Mouse (Mus musculus): Measurements from ENCODE around the gene Abr. TPM values are rescaled to one million over a fixed set of nuclear protein-coding genes. Genes with fewer than 3 reads are reported as not detected.

Gene Abr
- total RNA-seq, 1 experiment from 2014 or later = 44.2 TPM

DNA sequence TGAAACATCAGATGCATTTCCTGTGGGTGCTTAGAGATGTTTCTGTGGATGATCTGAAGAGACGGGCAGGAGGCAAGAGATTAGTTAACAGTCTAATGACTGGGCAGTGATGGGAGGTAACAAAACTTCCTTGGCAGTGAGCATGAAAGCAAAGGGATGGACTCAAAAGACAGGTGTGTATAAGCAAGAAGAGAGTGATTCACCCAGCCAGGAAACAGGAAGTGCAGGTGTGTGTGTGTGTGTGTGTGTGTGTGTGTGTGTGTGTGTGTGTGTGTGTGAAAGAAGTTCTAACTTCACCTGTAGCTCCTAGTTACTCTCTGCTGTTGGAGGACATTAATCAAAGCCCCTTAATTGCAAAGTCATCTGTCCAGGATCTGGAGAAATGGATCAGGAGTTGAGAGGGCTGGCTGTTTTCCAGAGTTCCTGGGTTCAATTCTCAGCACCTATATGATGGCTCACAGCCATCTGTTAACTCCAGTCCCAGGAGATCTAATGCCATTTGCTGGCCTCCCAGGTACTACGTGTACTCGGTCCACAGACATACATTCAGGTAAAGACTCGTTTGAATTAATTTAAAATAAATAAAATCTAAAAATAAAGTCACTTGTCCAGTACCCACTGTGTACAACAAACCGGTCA is 216.4 kb downstream of the Abr start:
- no peak for DNase-seq

DNA sequence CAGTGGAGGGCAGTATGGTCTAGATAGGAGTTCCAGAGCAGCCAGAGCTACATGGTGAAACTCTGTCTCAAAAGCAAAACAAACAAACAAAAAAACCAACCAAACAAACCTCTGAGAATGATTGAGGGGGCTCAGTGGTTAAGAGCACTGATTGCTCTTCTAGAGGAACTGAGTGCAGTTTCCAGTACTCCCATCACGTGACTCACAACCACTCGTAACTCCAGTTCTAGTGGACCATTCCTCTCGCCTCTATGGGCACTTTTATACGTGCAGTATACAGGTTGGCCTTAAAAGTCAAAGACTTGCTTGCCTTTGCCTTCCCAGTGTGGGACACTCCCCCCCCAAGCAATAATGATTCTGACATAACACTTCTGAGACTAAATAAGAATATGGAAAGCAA is 217.0 kb downstream of the Abr start:
- DNase-seq = no peak

DNA sequence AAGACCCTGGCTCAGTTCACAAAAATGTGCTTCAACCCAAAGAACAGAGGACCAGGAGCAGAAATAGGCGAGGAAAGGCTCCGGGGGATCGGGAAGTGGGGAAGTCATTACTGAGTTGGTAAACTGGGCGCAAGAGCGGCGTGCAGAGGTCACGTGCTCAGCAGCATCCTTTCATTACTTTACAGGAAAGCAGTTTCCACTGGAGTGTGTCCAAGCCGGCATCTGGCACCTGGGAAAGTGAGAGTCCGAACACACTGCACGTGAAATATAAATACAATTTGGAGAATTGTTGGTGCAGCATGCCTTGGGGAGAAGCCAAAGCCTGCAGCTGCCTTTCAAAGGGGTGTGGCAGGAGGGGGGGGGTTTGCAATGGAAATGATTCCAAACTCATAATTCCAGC is 220.7 kb downstream of the Abr start:
- no peak for DNase-seq

DNA sequence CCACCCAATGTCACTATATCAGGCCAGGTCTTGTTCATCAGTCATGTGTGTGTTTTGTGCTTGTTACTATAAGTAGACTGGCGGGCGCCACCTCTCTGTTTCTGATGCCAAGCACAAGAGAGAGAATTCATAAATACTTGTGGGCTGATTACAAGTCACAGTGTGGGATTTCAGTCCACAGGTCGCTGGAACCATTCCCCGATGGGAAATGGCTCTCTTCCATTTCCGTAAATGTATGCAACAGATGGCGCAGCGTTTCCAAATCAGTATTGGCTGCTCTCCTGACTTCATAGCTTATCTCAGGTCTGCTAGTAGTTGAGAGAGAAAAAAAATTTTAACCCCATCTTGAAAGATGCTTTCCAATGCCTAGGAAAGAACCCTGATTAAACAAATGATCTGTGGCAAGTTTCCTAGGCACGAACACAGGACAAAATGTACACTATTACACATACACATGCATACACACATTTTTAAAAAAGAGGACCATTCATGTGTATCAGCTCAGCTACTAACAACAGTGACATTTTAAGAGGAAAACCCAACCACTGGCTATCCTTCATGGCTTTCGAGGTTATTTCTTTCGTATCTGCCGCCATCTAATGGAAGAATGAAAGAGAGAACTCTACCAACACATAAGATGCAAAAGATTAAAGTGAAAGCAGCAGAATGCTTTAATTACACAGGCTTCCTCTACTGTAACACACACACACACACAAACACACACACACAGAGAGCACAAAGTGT is 222.4 kb downstream of the Abr start:
- peak; percentile 49 for DNase-seq

DNA sequence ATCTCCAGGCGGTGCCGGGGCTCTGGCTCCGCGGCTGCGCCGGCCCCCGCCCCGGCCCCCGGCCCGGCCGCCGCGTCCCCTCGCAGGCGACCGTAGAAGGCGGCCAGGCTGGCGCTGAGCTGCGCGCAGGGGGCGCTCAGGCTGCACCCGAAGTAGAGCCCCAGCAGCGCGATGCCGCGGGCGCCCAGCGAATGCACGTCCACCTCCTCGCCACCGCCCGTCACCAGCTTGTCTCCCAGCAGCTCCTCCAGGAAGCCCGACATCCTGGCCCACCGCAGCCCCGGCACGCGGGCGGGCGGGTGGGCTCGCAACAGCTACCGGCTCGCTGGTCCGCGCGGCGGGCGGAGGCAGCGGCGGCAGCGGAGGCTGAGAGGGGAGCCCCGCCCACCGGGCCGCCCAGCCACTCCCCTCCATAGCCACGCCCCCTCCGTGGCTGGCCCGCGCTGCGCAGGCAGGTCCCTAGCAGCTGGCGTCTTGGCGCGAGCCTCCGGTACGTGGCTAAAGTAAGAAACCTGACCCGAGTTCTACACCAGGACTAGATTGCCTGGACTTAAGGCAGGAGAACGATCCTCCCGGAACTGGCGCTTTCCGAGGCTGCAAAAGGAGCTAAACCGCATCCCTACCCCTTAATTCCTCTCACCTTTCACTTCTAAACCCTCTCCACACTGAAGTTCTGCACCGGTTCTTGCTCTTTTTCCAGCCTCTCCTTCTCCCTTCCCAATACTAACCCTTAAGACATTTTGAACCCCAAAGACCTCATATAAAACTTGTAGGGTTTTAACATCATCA is 223.1 kb downstream of the Abr start, which contains the start of gene Nxn:
Gene Nxn (minus strand): TSS at position 343 of the 789 bp plus-strand sequence.
- DNase-seq = peak; percentile 96

DNA sequence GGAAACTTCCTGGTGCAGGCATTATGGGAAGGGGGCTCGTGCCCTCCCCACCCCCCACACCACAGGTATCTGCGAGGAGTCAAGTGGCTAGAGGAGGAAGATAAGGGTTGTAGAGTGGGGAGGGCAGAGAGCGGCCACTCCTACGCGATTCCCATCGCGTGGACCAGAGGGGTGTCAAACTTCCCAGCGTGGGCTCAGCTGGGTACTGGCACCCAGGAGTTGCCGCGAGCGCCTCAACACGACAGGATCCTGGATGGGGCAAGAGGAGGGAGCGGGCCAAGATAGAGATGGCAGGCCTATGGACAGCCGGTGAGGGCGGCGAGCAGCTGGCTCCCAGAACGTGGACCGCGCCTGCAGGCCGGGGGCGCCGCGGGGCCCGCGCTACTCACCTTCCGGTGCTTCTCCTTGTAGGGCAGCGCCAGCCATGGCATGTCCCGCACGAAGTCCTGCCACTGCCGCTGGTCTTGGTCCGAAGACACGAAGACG is 223.8 kb downstream of the Abr start:
- DNase-seq = peak; percentile 70

DNA sequence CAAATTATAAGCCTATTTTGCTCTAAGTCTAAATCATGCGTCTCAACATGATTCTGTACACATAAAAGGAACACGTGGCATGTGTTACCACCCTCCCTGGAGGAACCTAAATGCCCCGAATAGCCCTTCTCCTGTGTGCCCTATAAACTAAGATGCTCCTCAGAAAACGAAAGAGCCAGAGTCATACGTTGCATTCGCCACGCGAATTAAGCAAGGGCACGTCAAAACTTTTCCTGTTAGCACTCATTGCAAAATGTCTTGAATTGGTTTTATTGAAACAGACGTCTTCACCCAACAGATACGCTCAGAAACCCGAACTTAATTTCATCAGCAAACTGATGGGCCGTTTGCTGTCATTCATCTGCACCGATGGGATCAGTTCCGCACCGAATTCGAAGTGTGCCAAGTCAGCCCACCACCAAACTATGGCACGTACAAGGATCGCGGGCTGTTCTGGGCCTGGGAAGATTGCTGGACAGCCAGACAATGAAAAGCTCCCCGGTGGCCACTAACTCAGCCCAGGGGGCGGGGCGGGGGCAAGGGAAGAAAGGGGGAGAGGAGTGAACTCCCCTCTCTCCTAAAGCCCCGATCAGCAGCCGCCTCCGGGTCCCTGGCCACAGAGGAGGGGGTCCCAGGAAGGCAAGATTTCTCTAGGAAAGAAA is 224.3 kb downstream of the Abr start:
- peak; percentile 73 for DNase-seq

DNA sequence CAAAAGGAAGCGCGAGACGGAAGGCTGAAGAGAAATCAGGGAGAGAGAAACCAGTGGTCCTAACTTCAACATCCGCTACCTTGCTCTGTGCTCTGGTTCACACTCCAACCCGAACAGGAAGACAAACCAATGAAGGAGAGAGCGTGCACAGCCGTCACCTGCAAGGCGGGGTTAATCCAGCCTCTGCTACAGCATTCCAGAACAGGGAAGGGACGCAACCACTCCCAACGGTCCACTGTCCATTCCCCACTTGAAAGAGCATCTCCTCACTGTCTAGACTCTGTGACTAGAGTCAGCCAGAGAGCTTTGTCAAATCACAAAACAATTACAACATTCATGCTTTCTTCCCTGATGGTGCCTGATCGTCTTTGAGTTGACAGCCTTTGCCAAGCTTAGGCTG is 229.1 kb downstream of the Abr start:
- no peak for DNase-seq

DNA sequence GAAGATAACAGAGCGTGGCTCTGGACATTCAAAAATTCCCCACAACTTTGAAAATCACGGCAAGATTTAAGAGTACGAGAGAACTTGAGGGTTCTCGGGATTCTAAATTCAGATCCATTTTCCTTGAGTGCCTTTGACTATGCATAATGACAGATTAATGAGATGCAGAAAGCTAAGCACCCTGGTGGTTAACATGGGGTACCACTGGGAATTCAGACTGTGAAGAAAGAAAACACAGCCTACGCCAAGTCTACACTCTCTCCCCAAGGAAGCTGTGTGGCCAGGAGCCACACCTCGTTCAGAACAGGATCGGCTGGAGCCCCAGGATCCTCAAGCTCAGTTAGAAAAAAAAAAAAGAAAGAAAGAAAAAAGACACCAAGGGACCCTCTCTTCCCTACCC is 229.6 kb downstream of the Abr start:
- DNase-seq = no peak

DNA sequence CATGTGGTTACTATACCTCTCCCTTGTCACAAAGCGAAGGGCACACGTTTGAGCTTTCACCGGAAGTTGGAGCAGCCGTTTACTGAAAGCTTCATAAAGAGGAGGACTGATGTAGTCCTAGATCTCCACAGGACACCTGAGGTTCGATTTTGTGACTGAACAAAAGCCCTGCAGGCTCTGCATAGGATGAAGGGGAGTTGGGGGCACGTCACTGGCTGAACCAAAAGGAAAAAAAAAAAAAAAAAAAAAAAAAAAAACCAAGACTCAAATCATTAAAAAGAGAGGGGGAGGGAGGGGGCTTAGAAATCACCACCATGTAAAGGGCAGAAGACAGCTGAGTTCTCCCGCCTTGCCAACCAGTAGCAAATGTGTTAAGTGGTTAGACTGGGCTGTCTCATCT is 233.4 kb downstream of the Abr start:
- no peak for DNase-seq

DNA sequence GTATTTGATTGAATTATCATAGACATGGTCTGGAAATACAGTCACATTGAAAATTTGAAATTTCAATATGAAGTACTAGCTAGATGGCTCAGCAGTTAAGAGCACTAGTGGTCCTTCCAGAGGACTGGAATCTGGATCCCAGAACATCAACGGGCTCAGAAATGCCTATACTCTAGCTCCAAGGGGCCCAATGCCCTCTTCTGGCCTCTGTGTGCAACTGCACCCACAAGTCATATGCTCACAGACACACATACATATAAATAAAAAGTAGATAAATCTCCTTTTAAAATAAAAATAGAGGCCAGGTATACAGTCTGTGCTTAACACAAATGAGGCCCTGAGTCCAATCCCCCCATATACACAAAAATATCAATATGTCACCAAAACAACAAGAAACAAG is 235.0 kb downstream of the Abr start:
- DNase-seq = no peak

DNA sequence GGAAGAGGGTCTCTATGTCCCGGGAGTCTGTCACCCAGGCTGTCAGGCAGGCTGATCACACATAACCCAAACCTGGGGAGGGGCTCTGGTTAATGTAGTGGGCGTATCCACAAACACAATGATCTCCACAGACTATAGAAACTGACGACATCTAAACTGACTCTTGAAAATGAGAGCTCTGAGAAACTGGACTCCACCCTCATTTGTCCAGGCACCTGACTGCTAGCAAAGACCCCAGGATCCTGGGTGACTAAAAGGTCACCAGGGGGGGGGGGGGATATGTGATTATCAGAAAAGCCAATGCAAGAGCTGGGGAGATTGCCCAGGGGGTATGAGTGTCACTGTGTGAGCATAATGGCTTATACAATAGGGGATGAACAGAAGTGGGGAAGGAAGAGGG is 236.4 kb downstream of the Abr start:
- no peak for DNase-seq

DNA sequence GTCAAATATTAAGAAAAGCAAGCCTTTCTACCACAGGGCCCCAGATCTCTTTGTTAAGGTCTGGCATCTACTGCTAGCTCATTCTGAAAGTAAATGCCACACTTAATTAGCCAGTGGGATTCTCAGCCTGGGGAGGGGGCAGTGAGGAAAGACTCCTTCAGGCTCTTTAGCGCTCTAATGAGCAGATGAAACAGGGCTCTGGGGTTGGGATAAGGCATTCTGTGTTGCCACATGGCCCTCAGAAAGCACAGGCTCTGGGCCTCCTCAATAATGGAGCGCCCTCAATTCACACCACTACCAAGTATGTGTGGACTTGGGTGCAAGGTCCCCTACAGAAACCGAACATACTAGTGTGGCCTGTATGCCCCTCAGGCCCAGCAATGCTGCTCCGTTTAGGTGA is 237.1 kb downstream of the Abr start:
- no peak for DNase-seq

DNA sequence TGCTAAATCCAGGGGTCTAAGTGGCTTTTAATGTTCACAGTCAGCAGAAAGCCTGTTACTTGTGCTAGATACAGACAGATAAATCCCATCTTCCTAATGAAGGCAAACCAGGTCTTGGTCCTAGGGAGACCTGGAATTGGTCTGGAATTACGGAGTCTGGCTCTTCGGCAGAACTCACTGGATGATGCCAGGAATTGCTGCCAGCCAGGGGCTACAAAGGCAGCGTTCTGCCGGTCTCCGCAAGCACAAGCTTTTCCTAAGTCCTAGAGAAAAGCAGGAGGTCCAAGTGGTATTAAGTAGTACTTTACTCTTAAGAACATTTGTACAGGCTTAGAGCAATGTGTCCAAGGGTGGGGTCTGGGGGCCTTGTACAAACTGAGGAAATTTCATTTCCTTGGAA is 237.8 kb downstream of the Abr start:
- no peak for DNase-seq

DNA sequence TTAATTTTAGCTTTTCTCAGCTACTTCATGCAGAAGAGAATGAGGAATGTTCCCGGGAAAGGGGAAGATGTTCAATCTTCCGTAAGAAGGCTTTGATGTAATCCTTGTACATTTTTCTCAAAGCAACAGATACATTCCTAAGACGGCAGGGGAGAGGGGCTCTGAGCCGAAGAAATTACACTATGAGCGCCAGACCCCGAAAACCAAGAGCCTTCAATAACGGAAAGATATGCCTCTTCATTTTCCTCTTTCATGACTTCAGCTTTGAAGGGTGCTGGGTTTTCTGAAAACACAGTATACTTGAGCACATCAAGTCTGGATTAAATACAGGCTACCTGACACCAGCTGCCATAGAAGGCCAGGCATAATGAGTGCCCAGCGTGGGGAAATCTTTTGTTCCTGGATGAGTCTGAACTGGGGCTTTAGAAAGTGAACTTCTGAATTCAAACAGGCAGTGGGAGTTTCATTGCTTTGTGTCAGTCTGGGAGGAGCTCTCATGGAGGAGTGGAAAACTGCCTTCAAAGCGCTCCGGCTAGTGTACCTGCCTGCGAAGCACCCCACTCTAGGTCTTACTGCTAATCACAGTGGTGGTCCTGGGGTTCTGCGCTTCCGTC is 239.3 kb downstream of the Abr start:
- DNase-seq = no peak

DNA sequence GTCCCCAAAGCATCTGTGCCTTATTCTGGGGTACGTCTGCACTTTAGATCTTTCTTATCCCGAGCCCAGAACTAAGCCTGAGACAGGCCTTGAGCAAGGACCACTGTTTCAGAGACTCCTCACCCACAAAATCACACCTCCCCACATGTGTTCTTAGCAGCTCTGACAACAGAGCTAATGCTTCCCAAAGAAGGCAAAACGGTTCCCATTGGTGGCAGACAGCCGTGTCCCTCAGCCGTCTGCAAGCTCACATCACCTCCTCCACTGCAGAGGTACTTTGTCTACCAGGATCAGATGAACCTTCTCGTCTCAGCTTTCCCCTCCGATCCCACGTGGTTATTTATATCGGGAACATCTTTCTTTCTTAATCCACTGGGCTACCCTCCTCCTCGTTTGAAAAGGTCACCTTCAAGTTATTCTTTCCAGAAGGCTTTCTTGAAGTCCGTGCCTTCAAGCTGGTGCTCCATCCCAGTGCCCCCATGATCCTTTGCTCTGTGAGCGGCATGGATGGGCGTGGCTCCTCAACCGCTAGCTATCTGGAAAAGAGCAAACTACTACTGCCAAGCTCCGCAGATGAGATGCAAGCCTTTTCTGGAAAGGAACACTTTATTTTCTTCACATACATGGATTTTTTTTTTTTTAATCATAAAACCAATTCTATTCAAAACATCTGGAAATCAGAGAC is 240.8 kb downstream of the Abr start:
- DNase-seq = no peak

DNA sequence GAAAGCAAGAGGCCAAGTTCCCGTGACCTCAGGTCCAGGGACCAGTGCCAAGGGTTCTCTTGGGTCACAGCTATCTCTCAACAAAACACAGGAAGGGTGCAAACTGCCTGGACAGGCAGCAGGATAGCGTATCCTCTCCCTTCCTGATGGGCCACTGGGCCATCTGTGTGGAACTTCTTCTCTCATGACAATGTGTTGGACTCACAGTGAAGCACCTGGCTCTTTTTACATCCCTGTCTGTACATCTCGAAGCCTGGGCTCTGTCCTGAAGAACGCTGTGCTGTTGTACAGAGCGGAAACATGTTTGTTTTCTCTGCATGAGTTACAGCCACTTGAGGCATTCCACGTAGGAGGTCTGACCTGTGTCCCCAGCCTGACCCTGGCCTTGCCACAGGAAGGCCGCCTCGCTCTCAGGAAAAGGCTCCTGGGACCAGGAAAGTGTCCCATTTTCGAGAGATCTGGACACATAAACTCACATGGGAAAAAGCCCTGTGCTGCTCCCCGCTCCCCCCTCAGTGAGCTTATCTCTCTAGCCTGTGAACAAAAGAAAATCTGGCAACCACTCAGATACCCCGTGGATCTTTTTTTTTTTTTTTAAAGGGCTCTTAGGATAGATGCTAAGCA is 242.1 kb downstream of the Abr start:
- peak; percentile 73 for DNase-seq

DNA sequence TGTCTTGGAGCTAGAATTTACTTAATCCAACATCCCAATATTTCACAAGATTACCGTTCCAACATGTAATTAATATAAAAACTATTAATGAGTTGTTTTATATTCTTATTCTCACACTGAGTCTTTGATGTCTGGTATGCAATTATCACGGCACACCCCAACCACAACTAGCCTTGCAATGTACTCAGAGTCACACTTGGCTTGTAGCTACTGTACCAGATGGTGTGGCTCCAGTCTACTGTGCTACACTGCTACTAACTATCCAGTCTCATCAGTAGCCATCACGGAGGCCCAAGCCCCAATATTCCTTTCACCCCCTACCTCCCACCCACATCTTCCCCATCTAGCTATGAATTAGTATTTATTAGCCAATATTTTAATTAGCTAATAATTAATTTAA is 245.7 kb downstream of the Abr start:
- DNase-seq = no peak

DNA sequence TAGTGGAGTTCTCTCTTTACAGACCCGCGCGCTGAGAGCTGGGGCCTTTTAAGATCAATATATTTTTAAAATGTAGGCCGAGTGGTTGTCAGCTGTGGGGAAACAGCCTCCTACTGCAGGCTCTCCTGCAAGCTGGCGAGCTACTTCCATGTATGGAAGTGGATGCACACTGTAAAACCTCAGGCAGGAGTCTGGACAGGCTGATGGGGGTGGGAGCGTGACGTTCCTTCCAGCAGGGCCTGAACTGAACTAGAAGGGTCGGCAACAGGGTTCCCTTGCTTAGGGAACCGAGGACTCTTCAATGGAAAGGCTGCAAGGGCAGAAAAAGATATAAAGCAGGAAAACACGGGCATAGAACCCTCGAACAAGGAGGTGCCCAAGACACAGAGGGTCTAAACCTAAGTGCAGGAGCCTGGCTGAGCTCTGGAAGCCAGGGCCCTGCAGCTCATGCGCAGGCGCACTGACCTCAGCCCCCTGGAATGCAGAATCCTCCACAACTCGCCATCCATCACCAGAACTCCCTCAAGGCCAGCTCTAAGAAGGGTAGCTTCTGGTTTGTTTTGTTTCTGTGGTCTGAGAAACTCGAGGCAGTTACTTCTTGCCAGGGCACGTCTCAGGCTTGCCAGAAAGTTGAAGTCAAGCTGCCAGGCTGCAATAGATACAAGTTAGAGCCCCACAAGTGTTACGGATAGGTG is 247.5 kb downstream of the Abr start:
- peak; percentile 90 for DNase-seq

DNA sequence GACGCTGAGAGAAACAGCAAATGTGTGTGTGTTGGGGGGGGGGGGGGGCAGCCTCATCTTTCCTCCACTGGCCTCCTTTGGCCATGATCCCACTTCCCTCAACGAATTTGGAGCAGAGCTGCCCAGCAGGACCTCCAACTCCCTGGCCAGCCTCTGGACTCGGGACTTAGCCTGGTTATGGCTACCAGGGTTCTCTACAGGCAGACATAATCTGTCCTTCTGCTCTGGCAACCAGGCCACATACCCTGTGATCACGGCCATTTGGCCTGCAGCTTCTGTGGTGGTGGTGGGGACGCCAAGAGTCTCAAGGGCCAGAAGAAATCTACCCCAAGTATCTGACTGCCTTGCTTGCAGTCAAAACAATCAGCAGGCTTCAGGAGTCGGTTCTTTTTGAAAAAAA is 249.6 kb downstream of the Abr start:
- DNase-seq = no peak

Measured in adrenal gland, postnatal 14 days (tissue).